Mouse (Mus musculus) right cerebral cortex, postnatal 4 days (tissue): Measurements from ENCODE around the gene Slc17a9.
"Not testable (repeated sequence)": the region's sequence is repeated elsewhere in the genome, so short reads cannot be mapped to it uniquely, and the experiment has no call there.

Source experiments
- DNase-seq: peaks from one replicate; pipeline ENCODE4 v3.0.0-alpha.2; 2022

The Slc17a9 gene

GRCm38 (mm10) chr2:180710276-180711155 lies 14.5 kb upstream of the Slc17a9 start:
- no peak for DNase-seq

GRCm38 (mm10) chr2:180711527-180711926 lies 13.5 kb upstream of the Slc17a9 start:
- no peak for DNase-seq

GRCm38 (mm10) chr2:180712037-180712689 lies 12.9 kb upstream of the Slc17a9 start:
- no peak for DNase-seq

GRCm38 (mm10) chr2:180722748-180723147 lies 2.3 kb upstream of the Slc17a9 start:
- DNase-seq = not testable (repeated sequence)

- no peak for DNase-seq
Observed at GRCm38 (mm10) chr2:180723865-180724264, 1.2 kb upstream of the Slc17a9 start.

- DNase-seq = no peak
Observed at GRCm38 (mm10) chr2:180725414-180725778, 333 bp downstream of the Slc17a9 start.

DNA sequence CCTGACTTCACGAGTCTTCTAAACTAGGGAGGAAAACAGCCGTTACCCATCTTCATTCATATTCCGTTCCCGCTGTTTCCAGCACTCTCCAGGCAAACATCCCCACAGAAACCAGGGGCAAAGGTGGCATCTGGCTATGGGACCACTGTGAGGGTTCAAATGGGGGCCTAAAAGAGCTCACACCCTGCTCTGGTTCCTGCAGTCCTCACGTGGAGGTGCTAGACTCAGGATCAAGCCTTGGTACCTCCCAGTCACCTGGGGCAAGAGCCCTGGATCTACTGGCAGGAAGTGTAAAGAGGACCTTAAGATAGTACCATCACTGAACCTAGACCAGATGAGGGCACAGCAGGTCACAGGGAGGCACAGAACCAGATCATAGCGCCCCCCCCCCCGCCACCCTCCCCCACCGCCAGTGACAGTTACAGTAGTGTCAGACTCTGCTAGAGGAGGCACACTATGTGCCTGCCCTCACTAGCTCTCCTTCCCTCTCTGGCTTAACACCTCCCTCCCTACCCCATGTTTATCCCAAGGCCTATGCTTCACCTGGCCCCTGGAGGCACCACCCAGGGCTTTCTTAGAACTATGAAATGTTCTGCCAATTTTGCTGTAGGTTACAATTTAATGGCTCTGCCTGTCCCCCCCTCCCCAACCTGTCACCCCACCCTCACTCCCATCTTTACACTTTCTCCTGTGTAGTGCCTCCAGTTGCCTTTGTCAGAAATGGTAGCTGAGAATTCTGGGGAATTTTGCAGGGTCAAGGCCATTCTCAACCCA lies 980 bp downstream of the Slc17a9 start:
- DNase-seq = no peak

DNA sequence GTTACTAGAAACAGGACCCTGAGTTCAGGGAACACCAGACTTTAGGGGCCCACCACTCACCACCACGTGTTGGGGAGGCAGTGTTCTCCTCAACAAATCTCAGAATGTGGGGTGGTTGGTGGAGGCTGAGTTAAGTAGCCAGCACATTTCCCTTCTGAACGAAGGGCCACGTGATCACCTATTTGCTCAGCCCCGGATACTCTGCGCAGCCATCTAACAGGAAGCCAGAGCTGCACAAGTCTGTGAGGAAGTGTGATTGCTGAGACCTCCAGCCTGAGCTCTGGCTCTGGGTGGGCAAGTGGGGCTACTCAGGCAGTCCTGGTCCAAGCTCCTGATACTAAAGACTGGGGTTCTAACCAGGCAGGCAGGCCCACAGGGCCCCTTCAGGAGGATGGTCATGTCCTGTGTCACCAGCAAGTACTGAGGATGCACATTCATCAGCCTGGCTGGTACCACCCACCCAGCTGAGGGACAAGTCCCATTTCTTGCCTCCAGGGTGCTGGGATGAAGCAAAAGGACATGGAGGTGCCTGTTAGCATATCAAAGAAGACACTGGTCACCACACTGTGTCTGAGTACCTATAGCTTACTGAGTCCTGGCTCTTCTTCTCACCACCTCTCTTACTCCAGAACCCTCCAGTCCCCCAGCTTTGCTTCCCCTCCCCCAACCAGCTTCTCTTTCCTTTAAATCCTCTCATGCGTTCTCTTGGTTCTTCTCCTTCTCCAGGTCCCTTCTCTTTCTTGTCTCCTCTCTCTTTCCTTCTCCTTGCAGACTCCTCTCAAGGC lies 1.8 kb downstream of the Slc17a9 start:
- DNase-seq = no peak

DNA sequence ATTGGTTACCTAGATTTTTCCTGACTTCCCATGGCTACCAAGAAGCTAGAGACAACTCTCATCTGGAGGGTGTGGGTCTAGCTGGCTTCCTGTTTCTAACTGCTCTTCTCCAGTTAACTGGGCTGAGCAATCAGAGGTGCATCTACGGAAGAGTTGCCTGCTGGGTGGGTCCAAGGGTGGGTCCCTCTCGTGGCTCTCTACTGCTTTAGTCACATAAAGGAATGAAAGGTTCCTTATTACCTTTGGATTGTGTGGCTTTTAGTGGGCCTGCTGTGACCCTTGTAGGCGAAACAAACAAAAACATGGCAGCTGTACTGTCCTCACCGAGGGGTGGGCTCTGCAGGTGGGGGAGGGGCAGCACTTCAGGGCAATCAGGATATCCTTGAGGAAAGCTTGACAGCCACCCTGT lies 2.6 kb downstream of the Slc17a9 start:
- no peak for DNase-seq

DNA sequence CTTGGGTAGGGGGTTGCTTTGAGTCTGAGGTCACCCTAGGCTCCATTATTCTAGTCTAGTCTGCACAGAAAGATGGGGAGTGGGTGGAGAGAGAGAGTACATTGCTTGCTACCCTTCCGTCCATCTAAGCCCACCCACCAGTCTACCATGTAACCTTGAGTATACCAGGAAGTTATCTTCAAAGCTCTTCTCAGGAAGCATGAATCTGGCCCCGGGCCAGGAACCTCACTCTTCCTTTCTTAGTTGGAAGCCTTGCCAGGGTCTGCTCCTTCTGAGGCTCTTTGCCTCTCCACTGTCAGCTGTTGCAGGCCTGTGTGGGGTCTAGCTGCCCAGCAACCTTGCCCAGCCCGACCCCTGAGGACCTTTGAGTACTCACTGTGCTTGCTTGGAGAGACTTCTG lies 6.0 kb downstream of the Slc17a9 start:
- DNase-seq = no peak

- DNase-seq = no peak
Observed at GRCm38 (mm10) chr2:180731984-180732383, 6.9 kb downstream of the Slc17a9 start.

DNA sequence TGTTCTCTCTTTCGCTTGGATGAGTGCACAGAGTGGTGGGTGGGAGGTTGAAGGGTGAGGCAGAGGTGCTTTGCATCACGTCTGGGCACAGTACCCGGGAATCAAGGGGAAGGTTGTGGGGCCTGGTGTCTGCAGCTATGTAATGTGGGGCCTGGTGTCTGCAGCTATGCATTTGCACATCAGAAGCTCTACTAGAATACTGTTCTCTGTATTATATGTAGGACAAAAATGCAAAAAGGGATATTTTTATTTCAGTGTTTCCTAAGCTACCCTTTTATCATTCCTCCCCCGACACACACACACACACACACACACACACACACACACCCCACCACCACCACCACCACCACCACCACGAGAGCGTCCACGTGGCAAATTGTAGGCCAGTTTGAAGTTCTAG lies 10.2 kb downstream of the Slc17a9 start:
- no peak for DNase-seq

GRCm38 (mm10) chr2:180737984-180738383 lies 12.9 kb downstream of the Slc17a9 start:
- no peak for DNase-seq

DNA sequence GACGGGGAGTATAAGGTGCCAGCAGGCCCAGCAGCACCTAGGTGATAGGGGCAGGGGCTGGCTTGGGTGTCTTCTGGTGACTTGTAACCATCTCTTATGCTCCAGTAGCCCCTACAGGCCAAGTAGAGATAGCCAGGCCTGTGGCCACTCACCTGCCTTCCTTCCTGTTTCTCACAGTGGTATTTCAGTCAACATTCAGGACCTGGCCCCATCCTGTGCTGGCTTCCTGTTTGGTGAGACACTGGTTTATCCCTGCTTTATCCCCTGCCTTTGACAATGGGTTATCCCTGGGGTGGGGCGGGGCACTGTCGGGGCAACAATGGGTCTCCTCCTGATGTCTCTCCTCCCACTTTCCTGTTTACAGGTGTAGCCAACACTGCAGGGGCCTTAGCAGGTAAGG lies 15.3 kb downstream of the Slc17a9 start:
- DNase-seq = no peak

- DNase-seq = no peak
Observed at GRCm38 (mm10) chr2:180741421-180741820, 16.4 kb downstream of the Slc17a9 start.

- DNase-seq = no peak
Observed at GRCm38 (mm10) chr2:180742820-180743219, 17.8 kb downstream of the Slc17a9 start.

GRCm38 (mm10) chr2:180743321-180743720 lies 18.3 kb downstream of the Slc17a9 start:
- DNase-seq = no peak

GRCm38 (mm10) chr2:180745248-180745927 lies 20.3 kb downstream of the Slc17a9 start:
- DNase-seq = peak; percentile 94

DNA sequence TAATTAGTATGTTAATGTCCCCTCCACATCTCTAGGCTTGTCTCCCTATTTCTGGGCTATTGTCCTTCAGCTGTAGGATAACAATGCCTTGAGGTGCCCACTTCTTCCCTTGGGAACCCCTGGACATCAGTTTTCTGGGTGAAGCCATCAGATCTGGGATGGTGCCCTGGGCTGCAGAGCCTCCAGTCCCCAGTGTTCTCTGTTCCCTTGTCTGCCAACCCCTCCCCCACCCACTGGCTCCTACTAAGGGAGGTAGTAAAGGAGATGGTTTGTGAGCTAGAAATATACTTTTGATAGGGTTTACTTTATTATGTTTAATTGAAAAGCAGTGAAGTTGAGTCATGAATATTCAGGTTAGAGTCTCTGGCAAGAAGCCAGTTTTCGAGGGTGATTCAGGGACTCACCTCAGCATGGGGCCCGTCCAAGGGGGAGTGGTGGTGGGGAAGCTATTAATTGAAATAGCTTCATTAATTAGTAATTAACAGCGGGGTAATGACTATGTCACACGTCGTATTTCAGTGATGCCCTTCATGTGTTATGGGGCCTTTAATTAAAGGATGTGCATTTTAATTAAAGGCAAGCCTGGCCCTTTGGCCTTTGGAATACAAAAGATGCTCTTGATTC lies 21.6 kb downstream of the Slc17a9 start:
- no peak for DNase-seq

GRCm38 (mm10) chr2:180748904-180749303 lies 23.8 kb downstream of the Slc17a9 start:
- no peak for DNase-seq

GRCm38 (mm10) chr2:180754976-180755688 lies 30.1 kb downstream of the Slc17a9 start:
- no peak for DNase-seq
